Mouse (Mus musculus) cortical plate, adult 2 months (tissue): Measurements from ENCODE around the gene Ptges.

Experiments
- CTCF ChIP-seq: fragments of 200-500 bp; IDR thresholded peaks from 2 replicates; pipeline ENCODE4 v1.5.1; 2011; ENCODE audit warnings: mild to moderate bottlenecking, control low read depth, low read length; ENCODE audit not compliant: insufficient read depth; ENCODE audit errors: extremely low read depth
- POLR2A ChIP-seq: fragments of 200-500 bp; IDR thresholded peaks from 2 replicates; pipeline ENCODE4 v1.6.1; 2011; ENCODE audit warnings: mild to moderate bottlenecking, low read length, control low read depth; ENCODE audit not compliant: insufficient read depth; ENCODE audit errors: extremely low read depth

GRCm38 (mm10) chr2:30864968-30865381 lies 64.7 kb downstream of the Ptges start:
- TF ChIP-seq CTCF (no peak), POLR2A (no peak)
